Mouse (Mus musculus) CH12.LX (cell line): ENCODE data around the gene Atg5.

Source experiments
- E2F4 ChIP-seq: IDR thresholded peaks from 2 replicates; pipeline ENCODE4 v1.6.1; 2011; ENCODE audit warnings: low read depth, low read length, improper control_type of control experiment; ENCODE audit not compliant: insufficient replicate concordance
- USF2 ChIP-seq: conservative IDR thresholded peaks from 2 replicates; pipeline ENCODE4 v1.6.1; 2011; ENCODE audit warnings: low read depth, low read length, improper control_type of control experiment

GRCm38 (mm10) chr10:44400119-44400518 is 132.0 kb downstream of the Atg5 start:
- TF ChIP-seq E2F4: no peak
- no peak for TF ChIP-seq USF2
